Comparison of ENCODE assay signal across 8 mouse cellular contexts in the genomic region with DNA sequence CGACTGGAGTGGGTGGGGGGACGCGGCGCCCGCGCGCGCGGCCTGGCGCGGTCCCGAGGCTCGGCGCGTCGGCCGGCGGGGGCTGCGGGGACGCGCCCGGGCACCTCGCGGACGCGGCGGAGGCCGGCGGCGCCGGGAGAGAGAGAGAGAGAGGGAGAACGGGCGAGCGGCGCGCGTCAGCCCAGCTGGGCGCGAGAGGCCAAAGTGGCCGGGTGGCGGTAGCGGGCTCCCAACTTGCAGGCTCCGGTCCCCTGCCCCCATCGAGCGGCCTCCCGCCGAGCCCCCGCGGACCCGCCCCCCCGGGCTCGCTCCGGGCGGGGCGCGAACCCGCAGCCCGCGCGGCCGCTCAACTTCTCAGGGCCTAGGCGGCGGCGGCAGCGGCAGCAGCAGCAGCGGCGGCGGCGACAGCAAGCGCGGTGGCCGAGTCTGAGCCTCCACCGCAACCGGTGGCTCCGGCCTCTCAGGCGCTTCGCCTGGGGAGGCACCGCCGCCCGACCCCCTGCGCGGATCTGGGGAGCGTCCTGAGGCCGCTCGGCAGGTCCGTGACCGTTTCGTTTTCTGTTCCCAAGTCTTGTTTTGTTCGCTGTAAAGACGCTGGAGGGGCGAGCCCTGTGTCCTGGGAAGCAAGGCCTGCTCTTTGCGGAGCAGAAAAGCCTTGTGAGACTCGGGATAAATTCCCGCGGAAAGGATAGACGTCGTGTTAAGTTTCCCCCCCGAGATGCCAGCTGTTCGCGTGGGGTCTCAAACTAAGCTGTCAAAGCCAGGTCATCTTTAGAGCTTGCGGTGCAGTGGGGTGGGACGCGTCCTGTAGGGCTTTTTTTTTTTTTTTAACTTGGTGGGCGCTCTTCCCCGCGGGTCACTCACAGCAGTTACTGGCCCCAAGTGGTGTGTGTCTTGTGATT. TPM values are rescaled to one million over a fixed set of nuclear protein-coding genes. Genes with fewer than 3 reads are reported as not detected.
DNase-seq lines count a peak whose midpoint lies in the region; ATAC-seq and TF ChIP-seq lines count a peak whose summit lies in the region.

No protein-coding gene starts in this region.

- H3K4me2 ChIP-seq in CH12.LX (ENCODE audit: insufficient read depth, low read depth, poor library complexity, severe bottlenecking) = peak overlapping the region; percentile 86
- peak overlapping the region; percentile 95 for H3K4me2 ChIP-seq in heart, embryonic 12.5 days
- H3K4me2 ChIP-seq in kidney, embryonic 15.5 days = peak overlapping the region; percentile 94
- peak overlapping the region; percentile 95 for H3K4me2 ChIP-seq in liver, postnatal 0 days (ENCODE audit: low read depth, low read length)
- H3K4me2 ChIP-seq in neural tube, embryonic 11.5 days (ENCODE audit: low read depth) = peak overlapping the region; percentile 77

- DNase-seq in CH12.LX (ENCODE audit: extremely low read depth) = peak; percentile 33
- DNase-seq in liver, postnatal 0 days = peak; percentile 75
- peak; percentile 70 for DNase-seq in neural tube, embryonic 11.5 days (ENCODE audit: low spot score)
- DNase-seq in testis, postnatal 14 days (ENCODE audit: low spot score) = peak; percentile 82

- H3K36me3 ChIP-seq in CH12.LX (replicated peaks in 1 of 2; ENCODE audit: control insufficient read depth in 1 of 2, insufficient read depth in 1 of 2, low read length in 1 of 2) = no peaks in the 10 kb centered on the region
- H3K36me3 ChIP-seq in heart, embryonic 12.5 days = no peaks in the 10 kb centered on the region
- H3K36me3 ChIP-seq in kidney, embryonic 15.5 days = no peaks in the 10 kb centered on the region
- H3K36me3 ChIP-seq in liver, postnatal 0 days (replicated peaks; ENCODE audit: insufficient read depth, low read length) = no peaks in the 10 kb centered on the region
- no peaks in the 10 kb centered on the region for H3K36me3 ChIP-seq in neural tube, embryonic 11.5 days (ENCODE audit: control insufficient read depth, insufficient read depth, low read length)

- H3K9me3 ChIP-seq in CH12.LX (replicated peaks; ENCODE audit: low read length) = no peaks in the 10 kb centered on the region
- H3K9me3 ChIP-seq in heart, embryonic 12.5 days (replicated peaks) = no peaks in the 10 kb centered on the region
- H3K9me3 ChIP-seq in kidney, embryonic 15.5 days (replicated peaks) = no peaks in the 10 kb centered on the region
- H3K9me3 ChIP-seq in liver, postnatal 0 days (ENCODE audit: low read length) = no peaks in the 10 kb centered on the region
- H3K9me3 ChIP-seq in neural tube, embryonic 11.5 days (ENCODE audit: control insufficient read depth, low read length) = no peaks in the 10 kb centered on the region

- TF ChIP-seq RAD21 in CH12.LX (IDR thresholded peaks at IDR 0.05; ENCODE audit: low read depth, low read length) = no peak

- TF ChIP-seq EP300 in CH12.LX (IDR thresholded peaks at IDR 0.05; ENCODE audit: low read length) = no peak
- TF ChIP-seq EP300 in liver, postnatal 0 days (IDR thresholded peaks at IDR 0.05; ENCODE audit: low read depth) = no peak

- WGBS in bone marrow, adult 2 months = 1% methylated on average over 99 of the region's 106 CpGs
- under 1% methylated on average over 69 of the region's 106 CpGs for WGBS in heart, embryonic 12.5 days
- WGBS in kidney, embryonic 15.5 days = under 1% methylated on average over 77 of the region's 106 CpGs
- WGBS in liver, postnatal 0 days (ENCODE audit: insufficient replicate concordance) = under 1% methylated on average over 49 of the region's 106 CpGs
- under 1% methylated on average over 67 of the region's 106 CpGs for WGBS in neural tube, embryonic 11.5 days

- H3K4me1 ChIP-seq in CH12.LX (ENCODE audit: control insufficient read depth in 1 of 2, insufficient read depth in 2 of 2) = peaks cover 10 to 18% of the 10 kb centered on the region in 2 experiments; a peak in 3 of 4 replicates
- no peaks in the 10 kb centered on the region; the same call in none of the 2 replicates for H3K4me1 ChIP-seq in bone marrow, adult 2 months (ENCODE audit: control insufficient read depth, insufficient read depth, low read length)
- peaks cover 3% of the 10 kb centered on the region; the same call in 1 of the 2 replicates for H3K4me1 ChIP-seq in heart, embryonic 12.5 days (replicated peaks)
- H3K4me1 ChIP-seq in kidney, embryonic 15.5 days = peaks cover 13% of the 10 kb centered on the region
- H3K4me1 ChIP-seq in liver, postnatal 0 days (ENCODE audit: insufficient read depth) = peaks cover 17% of the 10 kb centered on the region
- H3K4me1 ChIP-seq in neural tube, embryonic 11.5 days (ENCODE audit: control insufficient read depth, insufficient read depth, low read length) = peaks cover 5% of the 10 kb centered on the region; the same call in 1 of the 2 replicates

- peaks cover 10% of the 10 kb centered on the region for H3K27me3 ChIP-seq in CH12.LX (replicated peaks)
- peaks cover 10% of the 10 kb centered on the region for H3K27me3 ChIP-seq in heart, embryonic 12.5 days (replicated peaks)
- H3K27me3 ChIP-seq in kidney, embryonic 15.5 days = peaks cover 13% of the 10 kb centered on the region
- peaks cover 4% of the 10 kb centered on the region; the same call in 1 of the 2 replicates for H3K27me3 ChIP-seq in liver, postnatal 0 days (ENCODE audit: insufficient read depth, low read length)
- H3K27me3 ChIP-seq in neural tube, embryonic 11.5 days (ENCODE audit: control insufficient read depth, insufficient read depth, low read length) = peaks cover 3% of the 10 kb centered on the region; the same call in 1 of the 2 replicates

- no peak for TF ChIP-seq CTCF in CH12.LX (conservative IDR thresholded peaks at IDR 0.05 in 1 of 2, IDR thresholded peaks at IDR 0.05 in 1 of 2; ENCODE audit: low read depth in 2 of 2, low read length in 2 of 2)
- no peak for TF ChIP-seq CTCF in bone marrow, adult 2 months (IDR thresholded peaks at IDR 0.05; ENCODE audit: control insufficient read depth, insufficient read depth, low read length)
- no peak for TF ChIP-seq CTCF in liver, postnatal 0 days (IDR thresholded peaks at IDR 0.05; ENCODE audit: low read depth)

- in situ Hi-C loops in CH12.LX (cut with MboI; ENCODE audit: low pct_ligation_motif_present, low pct_unique_long_range_greater_than_20kb, low sequenced_read_pairs) = loop anchor here (10.0 kb wide), 1 partner anchor 118 kb away; no protein-coding TSS in a partner anchor

- dilution Hi-C loops in CH12.LX (cut with MboI; ENCODE audit: extremely low pct_ligation_motif_present, extremely low pct_unique_long_range_greater_than_20kb, low sequenced_read_pairs) = no loop called here

- peak overlapping the region; percentile 50; the same call in 1 of the 2 replicates for H3K27ac ChIP-seq in CH12.LX (ENCODE audit: insufficient read depth, low read depth)
- peak overlapping the region; percentile 69 for H3K27ac ChIP-seq in bone marrow, adult 2 months (ENCODE audit: control insufficient read depth, insufficient read depth, low read depth, low read length, poor library complexity)
- H3K27ac ChIP-seq in heart, embryonic 12.5 days (ENCODE audit: poor library complexity, severe bottlenecking) = peak overlapping the region; percentile 76
- H3K27ac ChIP-seq in kidney, embryonic 15.5 days = peak overlapping the region; percentile 95
- H3K27ac ChIP-seq in liver, postnatal 0 days (ENCODE audit: low read depth) = peak overlapping the region; percentile 89
- peak overlapping the region; percentile 90 for H3K27ac ChIP-seq in neural tube, embryonic 11.5 days (ENCODE audit: low read depth, low read length)

- no peak for TF ChIP-seq POLR2A in CH12.LX (IDR thresholded peaks at IDR 0.05; ENCODE audit: low read depth, low read length)
- 0 out of 2 replicates have a peak, but pooled peaks have one; percentile 15 for TF ChIP-seq POLR2A in bone marrow, adult 2 months (IDR thresholded peaks at IDR 0.05; ENCODE audit: borderline replicate concordance, control insufficient read depth, low read depth, low read length)

- peak overlapping the region; percentile 75 to 84 (median 76) for H3K4me3 ChIP-seq in CH12.LX (replicated peaks in 1 of 3; ENCODE audit: low read depth in 2 of 3, low read length in 2 of 3, poor library complexity in 1 of 3)
- H3K4me3 ChIP-seq in bone marrow, adult 2 months (replicated peaks; ENCODE audit: control insufficient read depth, low read depth, low read length) = peak overlapping the region; percentile 87
- peak overlapping the region; percentile 81 for H3K4me3 ChIP-seq in heart, embryonic 12.5 days
- H3K4me3 ChIP-seq in kidney, embryonic 15.5 days (replicated peaks) = peak overlapping the region; percentile 93
- H3K4me3 ChIP-seq in liver, postnatal 0 days (ENCODE audit: low read depth, low read length) = peak overlapping the region; percentile 64
- H3K4me3 ChIP-seq in neural tube, embryonic 11.5 days (ENCODE audit: low read depth, low read length) = peak overlapping the region; percentile 91

- ATAC-seq in erythroblast, adult 5-6 weeks (replicated peaks; ENCODE audit: low FRiP score, poor library complexity, severe bottlenecking) = peak; percentile 51
- ATAC-seq in heart, embryonic 12.5 days (ENCODE audit: insufficient number of reproducible peaks, low FRiP score) = peak; percentile 62
- ATAC-seq in kidney, embryonic 15.5 days (replicated peaks; ENCODE audit: low FRiP score) = peak; percentile 69
- ATAC-seq in liver, postnatal 0 days = peak; percentile 61
- peak; percentile 56 for ATAC-seq in neural tube, embryonic 11.5 days (ENCODE audit: insufficient read depth, low FRiP score, low TSS enrichment)

- H3K79me2 ChIP-seq in CH12.LX (replicated peaks; ENCODE audit: control insufficient read depth, extremely low read depth, insufficient read depth, poor library complexity, severe bottlenecking) = peaks cover 31% of the 10 kb centered on the region

- H3K9ac ChIP-seq in CH12.LX (ENCODE audit: insufficient read depth, low read depth) = peak overlapping the region; percentile 94
- peak overlapping the region; percentile 87 for H3K9ac ChIP-seq in heart, embryonic 12.5 days
- H3K9ac ChIP-seq in kidney, embryonic 15.5 days = peak overlapping the region; percentile 73
- H3K9ac ChIP-seq in liver, postnatal 0 days (replicated peaks) = peak overlapping the region; percentile 96
- peak overlapping the region; percentile 88 for H3K9ac ChIP-seq in neural tube, embryonic 11.5 days (ENCODE audit: low read length)

TF ChIP-seq in CH12.LX, 34 proteins besides CTCF, POLR2A, EP300 and RAD21 (continues in another document):
- no peak for TF ChIP-seq JUN (IDR thresholded peaks at IDR 0.05; ENCODE audit: insufficient read depth, low read depth, low read length)

RNA-seq across cellular contexts. Expression of gene Sfmbt1, which starts 1.7 kb away (rescaled TPM):
- total RNA-seq in CH12.LX (2012; rRNA removed) = 5.1 and 5.8 TPM in 2 replicates
- total RNA-seq in CH12.LX (2014; rRNA removed) = 2.0 and 2.4 TPM in 2 replicates
- 5.6 and 6.0 TPM in 2 replicates for polyA plus RNA-seq in CH12.LX (2012; ENCODE audit: insufficient read length, low read depth)
- polyA plus RNA-seq in bone marrow, adult 2 months (2011; ENCODE audit: insufficient read depth, insufficient read length, low replicate concordance, missing spikeins) = 7.7 and 8.9 TPM in 2 replicates
- total RNA-seq in erythroblast, adult 5-6 weeks (2015; ENCODE audit: low replicate concordance) = 8.2 and 8.6 TPM in 2 replicates
- 9.8 and 10.1 TPM in 2 replicates for total RNA-seq in erythroblast, adult 5-6 weeks (2017; ENCODE audit: low replicate concordance)
- polyA plus RNA-seq in heart, embryonic 12.5 days (2016; fragmentation: Nextera tagmentation; extraction: Ambion mirVana) = 11.5 and 12.0 TPM in 2 replicates
- 14.7 and 15.0 TPM in 2 replicates for polyA plus RNA-seq in kidney, embryonic 15.5 days (2015; fragmentation: Nextera tagmentation; extraction: Ambion mirVana)
- polyA plus RNA-seq in liver, postnatal 0 days (2015; fragmentation: Nextera tagmentation; extraction: Ambion mirVana) = 15.0 and 15.8 TPM in 2 replicates
- polyA plus RNA-seq in neural tube, embryonic 11.5 days (2014; fragmentation: Nextera tagmentation; extraction: Ambion mirVana) = 19.3 and 19.5 TPM in 2 replicates

Comparison
In these comparisons a context has a peak if more than half of its experiments do, and no peak if none do; other contexts are left out.
1. Peak in every context shown above with its lines: DNase-seq, ATAC-seq, H3K4me3 ChIP-seq and H3K27ac ChIP-seq.